Mouse (Mus musculus) midbrain, embryonic 15.5 days (tissue): ENCODE results near the gene Ap3d1. TPM values are rescaled to one million over a fixed set of nuclear protein-coding genes. Genes with fewer than 3 reads are reported as not detected.

Experiments
- ATAC-seq: fragments of 200-750 bp; cut with Nextera tagmentation; replicated peaks from 2 replicates; pipeline ENCODE4 v1.8.0; 2017; ENCODE audit warnings: moderate TSS enrichment
- H3K27ac ChIP-seq: fragments of 300-500 bp; sonication (generic); 2 replicates; pipeline ENCODE4 v1.5.1; 2015; ENCODE audit warnings: mild to moderate bottlenecking, inconsistent platforms
- H3K27me3 ChIP-seq: fragments of 300-500 bp; sonication (generic); replicated peaks from 2 replicates; pipeline ENCODE4 v1.6.1; 2015; ENCODE audit warnings: inconsistent platforms
- H3K36me3 ChIP-seq: fragments of 300-500 bp; sonication (generic); replicated peaks from 2 replicates; pipeline ENCODE4 v1.6.1; 2015; ENCODE audit warnings: inconsistent platforms
- H3K4me1 ChIP-seq: fragments of 300-500 bp; sonication (generic); 2 replicates; pipeline ENCODE4 v1.6.1; 2015; ENCODE audit warnings: inconsistent platforms
- H3K4me2 ChIP-seq: fragments of 300-500 bp; sonication (generic); 2 replicates; pipeline ENCODE4 v1.6.1; 2015; ENCODE audit warnings: inconsistent platforms, mild to moderate bottlenecking, moderate library complexity
- H3K4me3 ChIP-seq: fragments of 300-500 bp; sonication (generic); 2 replicates; pipeline ENCODE4 v1.5.1; 2015; ENCODE audit warnings: mild to moderate bottlenecking, inconsistent platforms
- H3K9ac ChIP-seq: fragments of 300-500 bp; sonication (generic); 2 replicates; pipeline ENCODE4 v1.6.1; 2015; ENCODE audit warnings: mild to moderate bottlenecking, inconsistent platforms
- H3K9me3 ChIP-seq: fragments of 300-500 bp; sonication (generic); 2 replicates; pipeline ENCODE4 v1.6.1; 2016; ENCODE audit warnings: inconsistent platforms
- WGBS: fragments of 180-500 bp; shearing (Covaris S2); methylation state at CpG from one replicate; pipeline ENCODE4 v1.1.7; 2015; ENCODE audit warnings: mixed read lengths; 5-methylcytosine and 5-hydroxymethylcytosine counted together
- polyA plus RNA-seq: library from polyadenylated mRNA; unstranded; fragments of >200 nt; fragmentation: Nextera tagmentation; extraction: Ambion mirVana; gene quantifications from 2 replicates; pipeline ENCODE4 v1.2.1, GENCODE M21; 2015

Gene Ap3d1
- polyA plus RNA-seq, 1 experiment from 2014 or later = 117 TPM

DNA sequence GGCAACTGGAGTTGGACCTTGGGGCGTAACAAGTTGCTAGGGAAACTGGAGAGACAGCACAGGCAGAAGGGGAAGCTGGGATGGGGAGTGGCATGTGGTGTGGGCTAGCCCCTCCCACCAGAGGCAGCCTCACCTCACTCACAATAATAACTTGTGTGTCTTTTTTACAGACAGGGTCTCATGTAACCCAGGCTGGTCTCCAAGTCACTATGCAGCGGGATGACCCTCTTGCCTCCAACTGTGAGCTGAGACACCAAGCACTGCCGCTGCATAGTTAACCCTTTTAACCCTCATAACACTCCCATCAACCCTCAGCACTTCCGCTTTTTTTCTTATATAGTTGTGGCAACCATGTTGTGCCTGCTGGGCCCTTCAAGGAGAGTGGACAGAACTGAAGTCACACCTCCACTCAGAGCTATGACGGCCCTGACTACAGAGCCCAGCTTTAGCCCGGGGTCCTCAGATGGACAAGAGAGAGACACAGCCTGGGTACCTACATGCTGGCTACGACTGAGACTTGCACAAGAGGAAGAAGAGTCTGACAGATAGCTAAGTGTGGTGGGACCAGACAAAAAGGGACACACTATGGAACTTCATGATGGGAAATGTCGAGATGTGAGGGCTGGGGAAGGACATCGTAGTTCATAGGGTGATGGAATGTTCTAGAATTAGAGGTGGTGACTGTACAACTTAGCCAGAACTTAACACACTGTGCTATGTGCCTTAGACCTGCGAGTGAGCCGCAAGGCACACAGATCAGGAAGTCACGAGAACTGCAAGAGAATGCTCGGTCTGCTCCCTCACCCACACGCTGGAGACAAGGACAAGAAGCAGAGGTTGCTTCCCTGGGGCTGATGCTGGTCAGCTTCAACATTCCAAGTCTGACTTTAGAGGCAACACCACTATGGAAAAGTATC, 49.6 kb downstream of the Ap3d1 start:
- peaks cover 24% of the 10 kb centered on the region for H3K36me3 ChIP-seq
- no peaks in the 10 kb centered on the region for H3K4me1 ChIP-seq
- no peaks in the 10 kb centered on the region for H3K27me3 ChIP-seq
- H3K9ac ChIP-seq = no peak overlapping the region
- no peak overlapping the region for H3K4me3 ChIP-seq
- no peak for ATAC-seq
- H3K4me2 ChIP-seq = no peak overlapping the region
- no peak overlapping the region for H3K27ac ChIP-seq
- no peaks in the 10 kb centered on the region for H3K9me3 ChIP-seq
- 85% methylated on average over 14 of the region's 14 CpGs for WGBS

DNA sequence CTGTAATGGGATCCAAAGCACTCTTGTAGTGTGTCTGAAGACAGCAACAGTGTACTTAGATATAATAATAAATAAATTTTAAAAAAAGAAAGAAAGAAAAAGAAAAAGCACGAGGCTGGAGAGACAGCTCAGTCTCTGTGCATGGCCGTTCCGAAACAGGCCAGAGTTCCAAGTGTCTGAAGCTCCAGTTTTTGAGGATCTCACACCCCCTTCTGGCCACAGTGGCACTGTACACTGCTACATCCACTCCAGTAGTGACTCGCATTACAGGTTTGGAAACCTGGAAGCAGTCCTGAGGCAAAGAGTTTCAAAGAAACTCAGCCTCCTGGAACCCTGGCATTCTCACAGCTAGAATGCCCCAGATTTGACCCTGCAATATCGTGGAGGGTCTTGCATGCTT, 54.2 kb downstream of the Ap3d1 start:
- Histone ChIP-seq H3K4me3 (no peak overlapping the region), H3K9ac (no peak overlapping the region), H3K4me2 (no peak overlapping the region), H3K9me3 (no peaks in the 10 kb centered on the region), H3K27ac (no peak overlapping the region), H3K4me1 (no peaks in the 10 kb centered on the region), H3K27me3 (no peaks in the 10 kb centered on the region), H3K36me3 (peaks cover 47% of the 10 kb centered on the region)
- 0 out of 2 replicates have a peak, but pooled peaks have one; percentile 58 for ATAC-seq
- 35% methylated on average over 5 of the region's 5 CpGs for WGBS

DNA sequence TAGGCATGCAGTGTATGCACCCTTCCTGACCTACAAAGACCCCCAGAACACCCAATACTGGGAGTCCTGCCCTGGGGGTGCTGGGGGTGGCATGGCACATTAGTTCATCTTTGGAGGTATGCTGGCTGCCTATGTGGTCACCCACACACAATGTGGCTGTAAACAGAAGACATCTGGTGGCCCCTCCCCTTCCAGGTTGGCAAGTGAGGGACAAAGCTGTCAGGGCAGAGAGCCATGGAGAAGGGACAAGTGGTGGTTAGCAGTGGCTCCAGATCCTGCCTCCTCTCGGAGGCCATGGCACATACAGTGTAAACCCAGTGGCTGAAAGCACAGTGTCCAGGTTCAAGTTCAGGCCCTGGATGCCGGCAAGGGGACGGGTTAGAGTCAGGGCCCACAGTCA, 55.4 kb downstream of the Ap3d1 start:
- H3K4me3 ChIP-seq = no peak overlapping the region
- no peaks in the 10 kb centered on the region for H3K9me3 ChIP-seq
- H3K27me3 ChIP-seq = no peaks in the 10 kb centered on the region
- no peak for ATAC-seq
- 94% methylated on average over 3 of the region's 3 CpGs for WGBS
- no peak overlapping the region for H3K4me2 ChIP-seq
- H3K9ac ChIP-seq = no peak overlapping the region
- no peaks in the 10 kb centered on the region for H3K4me1 ChIP-seq
- H3K36me3 ChIP-seq = peaks cover 47% of the 10 kb centered on the region
- H3K27ac ChIP-seq = no peak overlapping the region

DNA sequence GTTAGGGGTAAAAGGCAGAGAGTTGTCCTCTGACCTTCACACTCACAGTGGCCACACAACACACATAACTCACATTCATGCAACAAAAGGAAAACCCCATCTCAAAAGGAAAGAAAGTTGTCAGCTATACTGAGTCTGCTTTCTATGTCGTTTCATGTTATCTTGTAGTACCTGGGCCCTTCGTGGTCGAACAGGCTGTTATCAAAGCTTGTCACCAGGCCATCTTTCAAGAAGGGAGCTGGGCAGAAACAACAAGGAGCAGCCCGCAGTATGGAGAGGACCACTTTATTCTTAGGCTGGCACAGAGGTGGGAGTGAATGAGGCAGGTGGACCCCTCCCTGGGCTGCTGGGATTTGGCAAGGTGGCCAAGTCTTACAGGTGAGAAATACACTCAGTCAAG, 57.1 kb downstream of the Ap3d1 start:
- 93% methylated on average over 4 of the region's 4 CpGs for WGBS
- ATAC-seq = no peak
- no peak overlapping the region for H3K4me2 ChIP-seq
- H3K4me1 ChIP-seq = no peaks in the 10 kb centered on the region
- no peaks in the 10 kb centered on the region for H3K27me3 ChIP-seq
- no peak overlapping the region for H3K4me3 ChIP-seq
- H3K9me3 ChIP-seq = no peaks in the 10 kb centered on the region
- H3K9ac ChIP-seq = no peak overlapping the region
- H3K27ac ChIP-seq = no peak overlapping the region
- H3K36me3 ChIP-seq = peaks cover 37% of the 10 kb centered on the region

DNA sequence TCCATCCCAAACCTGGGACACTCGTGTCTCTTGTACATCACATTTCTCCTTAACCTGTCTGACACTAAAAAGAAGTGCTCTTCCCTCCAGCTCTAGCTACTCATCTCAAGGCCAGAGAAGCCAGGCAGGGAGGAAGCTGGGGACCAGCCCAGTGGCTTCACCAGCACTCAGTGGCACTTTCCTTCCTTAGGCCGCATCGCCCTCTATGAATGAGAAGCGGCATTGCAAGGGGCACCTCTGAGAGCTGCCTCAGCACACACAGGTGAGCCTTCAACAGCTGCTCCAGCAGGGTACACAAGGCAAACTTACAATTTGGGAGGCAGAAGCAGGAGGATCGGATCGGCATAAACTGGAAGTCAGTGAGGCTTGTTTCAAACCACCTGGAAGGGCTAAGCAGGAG, 57.9 kb downstream of the Ap3d1 start:
- Histone ChIP-seq H3K36me3 (peaks cover 29% of the 10 kb centered on the region), H3K9ac (no peak overlapping the region), H3K4me3 (no peak overlapping the region), H3K27me3 (no peaks in the 10 kb centered on the region), H3K27ac (no peak overlapping the region), H3K9me3 (no peaks in the 10 kb centered on the region), H3K4me1 (no peaks in the 10 kb centered on the region), H3K4me2 (no peak overlapping the region)
- ATAC-seq = no peak
- 61% methylated on average over 6 of the region's 6 CpGs for WGBS

DNA sequence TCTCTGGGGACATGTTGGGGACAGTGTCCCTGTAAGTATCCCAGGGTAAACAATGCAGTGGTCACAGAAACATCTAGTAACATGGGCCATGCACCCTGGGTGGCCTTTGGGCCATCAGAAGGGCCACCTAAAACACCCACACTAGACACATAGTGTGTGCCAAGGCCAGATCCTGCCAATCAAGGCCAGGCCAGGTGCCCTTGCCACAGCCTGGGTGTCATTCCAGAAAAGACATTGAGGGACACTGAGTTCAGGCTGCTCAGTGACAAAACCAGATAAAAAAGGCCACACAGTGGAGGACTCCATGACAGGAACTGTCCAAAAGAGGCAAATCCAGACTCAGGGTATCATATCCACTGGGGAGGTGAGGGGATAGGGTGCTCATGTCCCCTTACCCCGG, 58.4 kb downstream of the Ap3d1 start:
- no peak for ATAC-seq
- no peaks in the 10 kb centered on the region for H3K9me3 ChIP-seq
- H3K4me2 ChIP-seq = no peak overlapping the region
- 96% methylated on average over 1 of the region's 1 CpGs for WGBS
- no peak overlapping the region for H3K27ac ChIP-seq
- H3K9ac ChIP-seq = no peak overlapping the region
- H3K4me3 ChIP-seq = no peak overlapping the region
- H3K27me3 ChIP-seq = no peaks in the 10 kb centered on the region
- no peaks in the 10 kb centered on the region for H3K4me1 ChIP-seq
- H3K36me3 ChIP-seq = peaks cover 27% of the 10 kb centered on the region

DNA sequence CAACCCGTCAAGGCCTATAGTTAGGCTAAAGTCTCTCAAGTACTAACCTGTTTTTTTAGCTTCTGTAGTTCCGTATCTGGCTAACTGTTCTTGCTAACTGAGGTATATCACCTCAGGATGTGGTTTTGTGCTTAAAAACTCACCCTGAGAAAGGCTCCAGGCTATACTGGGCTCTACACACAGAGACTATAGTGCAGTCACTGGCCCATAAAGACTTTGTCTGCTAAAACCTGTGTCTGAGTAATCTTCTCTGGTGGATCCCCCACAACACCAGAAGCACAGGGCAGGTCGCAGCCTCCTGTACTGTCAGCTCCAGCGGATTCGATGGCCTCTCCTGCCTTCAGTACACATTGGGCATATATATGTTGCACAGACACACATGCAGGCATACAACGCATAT, 60.1 kb downstream of the Ap3d1 start:
- ATAC-seq = no peak
- H3K4me3 ChIP-seq = no peak overlapping the region
- H3K9ac ChIP-seq = no peak overlapping the region
- no peaks in the 10 kb centered on the region for H3K27me3 ChIP-seq
- H3K4me2 ChIP-seq = no peak overlapping the region
- H3K27ac ChIP-seq = no peak overlapping the region
- 95% methylated on average over 6 of the region's 6 CpGs for WGBS
- no peaks in the 10 kb centered on the region for H3K9me3 ChIP-seq
- H3K36me3 ChIP-seq = peaks cover 21% of the 10 kb centered on the region
- H3K4me1 ChIP-seq = peaks cover 16% of the 10 kb centered on the region

DNA sequence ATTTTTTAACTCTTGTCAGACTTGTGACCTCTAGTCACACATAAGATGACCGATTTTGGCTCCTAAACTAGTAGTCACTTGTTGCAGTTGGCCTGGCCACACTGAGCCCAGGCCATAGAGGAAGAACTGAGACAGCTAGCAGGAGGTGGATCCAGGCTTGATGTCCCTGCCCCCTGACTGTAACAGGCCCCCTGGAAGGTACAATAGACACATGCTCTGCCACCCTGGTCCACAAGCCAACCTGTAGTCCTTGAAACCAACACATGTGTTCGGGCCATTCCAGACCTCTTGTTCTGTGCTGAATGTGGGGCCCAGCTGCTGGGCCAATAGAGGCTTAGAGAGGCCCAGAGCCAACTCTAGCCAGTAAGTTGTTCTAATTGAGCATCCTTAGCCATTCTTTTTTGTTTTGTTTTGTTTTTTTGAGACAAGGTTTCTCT, 61.8 kb downstream of the Ap3d1 start:
- peaks cover 22% of the 10 kb centered on the region for H3K4me1 ChIP-seq
- no peak overlapping the region for H3K4me3 ChIP-seq
- H3K27me3 ChIP-seq = no peaks in the 10 kb centered on the region
- 72% methylated on average over 2 of the region's 2 CpGs for WGBS
- no peaks in the 10 kb centered on the region for H3K9me3 ChIP-seq
- H3K27ac ChIP-seq = no peak overlapping the region
- no peak overlapping the region for H3K9ac ChIP-seq
- no peak for ATAC-seq
- no peak overlapping the region for H3K4me2 ChIP-seq
- H3K36me3 ChIP-seq = peaks cover 4% of the 10 kb centered on the region; the same call in 1 of the 2 replicates

DNA sequence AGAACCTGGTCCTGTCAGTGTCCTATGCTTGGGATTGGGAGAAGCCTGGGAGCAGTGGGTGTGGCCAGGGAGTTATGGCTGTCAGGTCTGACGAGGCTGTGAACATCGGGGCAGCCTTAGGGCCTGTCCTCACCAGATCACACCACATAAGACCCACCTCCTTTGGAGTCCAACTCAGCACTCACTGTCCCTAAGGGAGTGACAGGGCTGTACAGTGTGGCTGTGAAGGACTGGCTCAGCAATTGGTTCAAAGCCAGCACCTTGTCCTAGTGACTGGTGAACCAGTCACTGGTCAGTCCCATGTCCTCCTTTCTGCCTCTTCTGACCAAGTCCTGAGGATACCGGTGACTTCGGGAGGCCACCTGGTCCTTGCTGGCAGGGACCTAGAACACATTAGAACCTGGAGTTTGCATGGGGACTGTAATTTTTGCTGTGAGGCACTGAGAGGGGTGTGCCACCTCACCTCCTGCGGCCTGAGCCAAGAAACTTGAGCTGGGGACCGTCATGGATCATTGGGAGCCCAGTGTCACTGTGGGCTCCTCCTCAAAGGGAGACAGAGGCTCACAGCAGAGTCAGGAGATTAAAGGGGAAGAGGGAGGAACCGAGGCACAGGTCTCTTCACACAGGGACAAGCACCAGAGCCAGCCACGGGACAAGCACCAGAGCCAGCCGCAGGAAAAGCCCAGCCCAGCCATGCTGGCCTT, 62.4 kb downstream of the Ap3d1 start:
- no peaks in the 10 kb centered on the region for H3K36me3 ChIP-seq
- ATAC-seq = no peak
- H3K4me3 ChIP-seq = no peak overlapping the region
- no peak overlapping the region for H3K4me2 ChIP-seq
- H3K27me3 ChIP-seq = no peaks in the 10 kb centered on the region
- H3K27ac ChIP-seq = 0 out of 2 replicates have a peak overlapping the region, but pooled peaks have one; percentile 96
- 59% methylated on average over 9 of the region's 9 CpGs for WGBS
- H3K9me3 ChIP-seq = no peaks in the 10 kb centered on the region
- H3K4me1 ChIP-seq = peaks cover 27% of the 10 kb centered on the region
- H3K9ac ChIP-seq = no peak overlapping the region

DNA sequence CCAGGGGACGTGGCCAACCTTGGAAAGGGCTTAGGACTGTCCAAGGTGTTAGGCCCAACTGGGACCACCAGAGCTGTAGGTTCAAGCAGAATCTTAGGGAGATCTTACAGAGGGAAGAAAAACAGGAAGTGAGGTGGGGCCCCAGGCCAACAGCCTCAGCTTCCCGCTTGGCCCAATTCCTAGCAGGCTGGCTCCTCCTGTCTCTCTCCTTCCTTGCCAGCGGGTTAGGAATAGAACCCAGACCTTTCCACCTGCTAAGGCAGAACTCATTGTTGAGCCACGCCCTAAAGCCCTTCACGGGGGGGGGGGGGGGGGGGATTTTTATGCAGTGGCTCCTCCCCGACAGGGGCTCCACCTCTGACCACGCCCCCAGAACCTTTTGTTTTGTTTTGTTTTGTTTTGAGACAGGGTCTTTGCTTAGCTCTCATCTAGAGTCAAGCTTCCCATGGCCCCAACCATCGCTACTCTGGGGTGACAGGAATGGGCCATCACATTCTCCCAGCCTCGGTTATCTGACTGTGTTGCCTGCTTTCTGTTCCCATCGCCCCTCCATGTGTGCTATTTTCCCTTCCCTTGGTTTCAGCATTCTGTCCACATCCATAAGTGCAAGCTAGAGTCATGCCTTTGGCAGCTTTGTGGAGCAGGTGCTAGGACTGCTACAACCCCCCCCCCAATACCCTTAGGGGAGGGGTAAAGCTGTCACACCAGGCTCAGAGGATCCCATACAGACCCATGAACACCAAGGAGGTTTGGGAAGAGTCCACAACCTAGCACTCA, 63.3 kb downstream of the Ap3d1 start:
- ATAC-seq = no peak
- H3K27me3 ChIP-seq = no peaks in the 10 kb centered on the region
- H3K9ac ChIP-seq = no peak overlapping the region
- 52% methylated on average over 9 of the region's 10 CpGs for WGBS
- H3K36me3 ChIP-seq = no peaks in the 10 kb centered on the region
- H3K4me1 ChIP-seq = peaks cover 37% of the 10 kb centered on the region
- no peak overlapping the region for H3K4me2 ChIP-seq
- no peaks in the 10 kb centered on the region for H3K9me3 ChIP-seq
- H3K4me3 ChIP-seq = no peak overlapping the region
- peak overlapping the region; percentile 96 for H3K27ac ChIP-seq

DNA sequence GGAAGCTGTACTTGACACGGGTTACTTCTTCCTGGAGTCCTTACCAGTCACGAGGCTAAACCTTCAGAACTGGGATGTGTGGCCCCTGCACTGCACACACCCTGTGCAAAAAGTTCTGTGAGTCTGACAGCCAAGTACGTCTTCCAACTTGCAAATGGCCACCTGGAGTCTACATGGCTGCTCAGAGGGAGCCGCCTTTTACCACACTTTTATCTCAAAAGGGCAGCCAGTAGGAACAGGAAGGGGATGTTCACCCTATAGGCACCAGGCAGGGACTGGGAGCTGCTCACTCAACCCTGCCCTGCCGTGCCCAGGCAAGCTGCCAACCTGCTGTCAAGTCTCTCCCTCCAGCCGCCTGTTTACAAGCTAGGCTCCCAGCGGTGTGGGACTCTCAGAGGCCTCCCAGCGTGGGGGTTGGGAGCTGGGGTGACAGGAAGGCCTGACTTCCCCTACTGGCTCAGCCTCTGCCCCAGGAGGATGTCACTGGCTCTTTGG, 64.1 kb downstream of the Ap3d1 start, which contains the start of gene Mknk2:
Gene Mknk2 (minus strand): TSS at position 171 of the 495 bp plus-strand sequence.
- ATAC-seq = no peak
- peak within 1 kb of the TSS; percentile 96 for H3K27ac ChIP-seq
- H3K4me3 ChIP-seq = peak within 1 kb of the TSS; percentile 94
- 26% methylated on average over 8 of the region's 8 CpGs for WGBS
- peaks cover 45% of the 10 kb centered on the region for H3K4me1 ChIP-seq
- no peaks in the 10 kb centered on the region for H3K9me3 ChIP-seq
- peak within 1 kb of the TSS; percentile 82 for H3K4me2 ChIP-seq
- H3K36me3 ChIP-seq = no peaks in the 10 kb centered on the region
- peak within 1 kb of the TSS; percentile 72 for H3K9ac ChIP-seq
- no peaks in the 10 kb centered on the region for H3K27me3 ChIP-seq
